Mouse (Mus musculus): ENCODE measurements at regions not wholly inside any gene's neighbourhood (a gene's known extent, or its start where the extent isn't known, plus 50 kb on each side); places are given as distances from the start of the nearest gene placed in this dataset.

GRCm38 (mm10) chr4:142388476-142388875 lies 149.3 kb upstream of the Kazn start:
- DNase-seq (ENCODE audit: low spot score): no peak

DNA sequence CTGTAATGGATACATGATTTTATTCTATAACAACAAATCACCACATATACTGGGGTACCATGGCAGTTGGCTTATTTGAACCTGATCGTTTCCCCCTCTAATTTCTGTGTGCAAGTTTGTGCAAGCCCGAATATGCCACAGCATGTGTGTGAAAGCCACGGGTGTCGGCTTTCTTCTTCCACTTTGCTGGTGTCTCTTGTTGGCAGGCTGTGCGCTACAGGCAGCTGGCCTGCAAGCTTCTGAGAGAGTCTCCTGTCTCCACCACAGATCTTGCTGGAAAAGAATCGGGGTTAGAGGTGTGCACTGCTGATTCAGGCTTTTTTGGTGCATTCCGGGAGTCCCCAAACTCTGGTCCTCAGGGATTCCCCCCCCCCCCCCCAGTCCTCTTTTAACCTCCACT lies 142.0 kb upstream of the Kazn start:
- DNase-seq (ENCODE audit: low spot score): no peak

- DNase-seq (ENCODE audit: low spot score): no peak
Observed at GRCm38 (mm10) chr4:142378452-142378851, 139.3 kb upstream of the Kazn start.

- DNase-seq (ENCODE audit: low spot score): no peak
Observed at GRCm38 (mm10) chr4:142367774-142368173, 128.6 kb upstream of the Kazn start.

DNA sequence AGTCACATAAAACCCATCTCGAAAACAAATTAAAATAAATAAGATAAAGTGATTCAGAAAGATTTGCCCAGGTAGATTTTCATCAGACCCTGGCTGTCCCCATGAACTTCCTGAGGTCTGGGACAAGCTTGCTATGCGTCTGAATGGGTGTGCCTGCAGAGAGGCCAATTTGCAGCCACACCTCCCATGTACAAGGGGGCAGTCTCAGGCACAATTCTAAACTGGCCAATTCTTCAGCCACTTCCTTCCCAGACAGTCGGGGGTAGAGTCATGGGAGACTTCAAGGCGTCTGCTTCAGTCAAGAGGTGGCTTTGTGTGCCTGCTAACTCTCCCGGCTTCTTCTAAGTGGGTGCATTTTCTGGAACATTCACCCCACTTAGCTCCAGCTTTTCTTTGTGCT lies 122.9 kb upstream of the Kazn start:
- DNase-seq (ENCODE audit: low spot score): no peak

DNA sequence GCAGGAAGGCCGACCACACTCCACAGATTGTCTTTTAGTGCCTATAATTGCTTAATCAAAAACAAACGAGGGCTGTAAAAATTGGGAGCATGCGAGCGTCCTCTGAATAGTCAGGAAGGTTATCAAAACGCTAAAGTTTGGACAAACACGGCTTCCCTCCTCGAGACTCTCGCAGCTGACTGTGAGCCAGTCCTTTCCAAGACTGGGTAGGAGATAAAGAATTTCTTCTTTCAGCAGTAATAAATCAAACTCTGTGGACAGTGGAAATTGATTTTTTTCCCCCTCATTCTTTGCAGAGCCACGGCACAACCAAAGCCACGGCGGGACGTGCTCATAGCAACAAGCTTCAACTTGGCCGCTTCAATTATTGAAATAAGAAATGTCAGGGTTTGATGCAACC lies 119.7 kb upstream of the Kazn start:
- no peak for DNase-seq (ENCODE audit: low spot score)

DNA sequence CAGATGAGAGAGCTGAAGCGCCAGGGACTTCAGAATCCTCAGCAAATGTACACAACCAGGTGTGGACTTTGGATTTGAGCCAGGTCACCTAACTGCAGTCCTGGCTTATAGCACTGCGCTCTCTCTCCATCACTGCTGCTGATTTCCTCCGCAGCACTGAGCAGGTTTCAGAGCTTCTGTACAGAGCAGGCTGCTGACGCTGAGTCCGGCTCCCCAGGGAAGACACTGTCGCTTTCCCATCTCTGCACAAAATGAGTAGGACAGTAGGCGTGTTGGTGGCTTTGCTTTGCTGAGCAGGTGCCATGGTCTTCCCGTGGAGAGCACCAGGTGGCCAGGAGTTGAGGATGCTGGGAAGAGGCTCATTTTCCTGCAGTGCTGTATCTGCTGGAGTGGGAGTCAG lies 116.2 kb upstream of the Kazn start:
- DNase-seq (ENCODE audit: low spot score): no peak

- DNase-seq (ENCODE audit: low spot score): no peak
Observed at GRCm38 (mm10) chr4:142353526-142353925, 114.3 kb upstream of the Kazn start.

GRCm38 (mm10) chr4:142351831-142352230 lies 112.6 kb upstream of the Kazn start:
- DNase-seq (ENCODE audit: low spot score): no peak

- DNase-seq (ENCODE audit: low spot score): no peak
Observed at GRCm38 (mm10) chr4:142350986-142351385, 111.8 kb upstream of the Kazn start.

- DNase-seq (ENCODE audit: low spot score): no peak
Observed at GRCm38 (mm10) chr4:142348910-142349309, 109.7 kb upstream of the Kazn start.

- DNase-seq (ENCODE audit: low spot score): no peak
Observed at GRCm38 (mm10) chr4:142342482-142343206, 103.4 kb upstream of the Kazn start.

DNA sequence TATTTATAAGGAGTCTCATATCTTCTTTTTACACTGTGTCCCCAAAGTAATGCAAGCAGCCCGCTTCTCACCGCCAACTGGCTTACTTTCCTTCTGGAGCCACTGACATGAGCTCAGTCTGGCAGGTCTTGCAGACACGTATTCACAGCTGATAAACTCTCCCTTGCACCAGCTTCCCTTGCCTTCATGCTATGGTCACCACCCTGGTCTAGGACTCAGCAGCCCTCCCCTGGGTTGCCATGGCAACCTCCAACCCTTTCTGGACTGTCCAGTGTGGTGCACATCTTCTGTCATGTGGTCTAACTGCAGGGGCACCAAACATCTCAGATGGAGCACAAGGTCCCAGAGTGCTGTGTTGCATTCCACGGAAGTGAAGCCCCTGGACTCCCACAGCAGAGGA lies 102.1 kb upstream of the Kazn start:
- DNase-seq (ENCODE audit: low spot score): no peak

DNA sequence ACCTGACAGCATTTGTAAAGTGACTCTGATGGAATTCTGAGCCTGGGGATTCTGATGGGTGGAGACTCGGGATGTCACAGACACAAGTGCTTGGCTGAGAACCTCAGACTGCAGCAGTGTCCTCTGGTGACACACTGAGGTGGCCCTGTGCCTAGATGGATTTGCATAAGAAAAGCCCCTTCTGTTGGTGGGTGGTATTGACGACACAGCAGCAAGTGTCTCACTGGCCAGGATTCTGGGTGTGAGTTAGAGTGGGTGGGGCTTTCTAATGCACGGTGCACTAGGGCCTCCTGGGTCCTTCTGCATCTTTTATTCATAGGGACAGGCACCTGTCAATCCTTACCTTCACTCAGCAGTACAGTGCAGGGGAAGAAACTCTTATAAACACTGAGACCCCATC lies 100.9 kb upstream of the Kazn start:
- DNase-seq (ENCODE audit: low spot score): no peak

DNA sequence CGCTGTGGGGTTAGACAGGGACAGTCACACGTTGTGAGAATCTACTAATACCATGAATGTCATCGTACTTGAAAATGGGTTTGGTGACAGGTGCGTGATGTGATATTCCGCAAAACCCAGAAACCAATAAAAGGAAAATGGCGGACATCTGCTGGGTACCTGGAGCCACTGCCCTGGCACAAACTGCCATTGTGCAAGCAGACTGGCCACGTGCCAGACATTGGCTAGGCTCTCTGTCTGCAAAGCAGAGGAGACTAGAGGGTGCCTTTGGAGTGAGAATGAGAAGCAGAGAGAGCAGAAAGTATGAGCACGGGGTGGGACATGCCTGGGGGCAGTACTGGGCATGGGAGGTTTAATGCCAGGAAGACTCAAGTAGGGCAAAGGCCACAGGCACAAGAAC lies 98.5 kb upstream of the Kazn start:
- DNase-seq (ENCODE audit: low spot score): no peak

DNA sequence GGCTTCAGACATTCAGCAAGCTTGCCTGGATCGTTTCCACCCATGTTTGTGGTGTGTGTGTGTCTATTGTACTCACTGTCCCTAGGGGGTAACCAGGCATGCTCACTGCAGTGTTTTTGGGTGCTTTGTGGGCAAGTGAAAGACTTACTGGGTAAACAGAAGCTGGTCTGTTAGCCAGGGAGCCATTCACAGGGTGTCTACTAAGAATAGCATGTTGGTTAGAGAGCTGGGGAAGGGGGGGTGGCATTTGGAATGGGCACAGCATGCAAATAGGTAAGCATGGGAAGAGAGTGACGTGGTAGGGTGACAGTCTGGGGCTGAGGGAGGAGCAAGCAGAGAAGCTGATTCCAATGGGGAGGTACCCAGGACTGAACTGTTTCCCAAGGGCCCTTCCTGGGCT lies 97.7 kb upstream of the Kazn start:
- DNase-seq (ENCODE audit: low spot score): no peak

DNA sequence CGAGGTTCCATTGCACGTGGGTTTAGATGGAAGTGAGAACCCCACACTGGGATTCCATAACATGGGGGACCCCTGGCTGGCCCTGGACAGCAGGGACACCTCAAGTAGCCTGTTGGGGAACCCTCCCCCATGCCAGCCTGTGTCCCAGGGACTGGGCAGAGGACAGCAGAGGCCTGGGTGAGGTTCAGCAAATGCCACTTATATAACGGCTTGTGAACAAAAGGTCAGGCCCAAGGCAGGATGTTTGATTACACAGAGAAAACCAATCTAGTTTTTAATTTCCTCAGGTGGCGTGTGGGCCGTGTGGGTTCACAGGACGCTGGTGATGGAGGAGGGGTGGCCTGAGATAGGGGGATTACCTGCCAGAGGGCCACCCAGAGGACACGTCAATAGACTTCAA lies 94.9 kb upstream of the Kazn start:
- no peak for DNase-seq (ENCODE audit: low spot score)

DNA sequence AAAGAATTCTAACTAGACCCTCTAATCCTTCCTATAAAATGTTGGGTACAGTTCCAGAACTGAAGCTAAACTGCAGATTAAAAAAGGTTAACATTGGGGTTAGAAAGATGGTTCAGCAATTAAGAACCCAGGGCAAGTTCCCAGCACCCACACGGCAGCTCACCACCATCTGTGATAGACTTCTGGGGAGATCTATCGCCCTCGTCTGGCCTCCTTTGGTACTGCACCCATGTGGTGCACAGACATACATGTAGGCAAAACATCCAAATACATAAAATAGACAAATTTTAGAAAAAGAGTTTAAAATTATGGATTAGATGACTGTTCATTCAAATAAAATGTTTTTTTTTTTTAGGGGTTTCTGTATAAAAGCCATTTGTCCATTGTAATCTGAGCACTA lies 91.4 kb upstream of the Kazn start:
- no peak for DNase-seq (ENCODE audit: low spot score)

GRCm38 (mm10) chr4:142329600-142329999 lies 90.4 kb upstream of the Kazn start:
- DNase-seq (ENCODE audit: low spot score): no peak

- DNase-seq (ENCODE audit: low spot score): no peak
Observed at GRCm38 (mm10) chr4:142326511-142326910, 87.3 kb upstream of the Kazn start.

- DNase-seq (ENCODE audit: low spot score): no peak
Observed at GRCm38 (mm10) chr4:142321209-142321863, 82.1 kb upstream of the Kazn start.

- no peak for DNase-seq (ENCODE audit: low spot score)
Observed at GRCm38 (mm10) chr4:142310282-142310681, 71.1 kb upstream of the Kazn start.

DNA sequence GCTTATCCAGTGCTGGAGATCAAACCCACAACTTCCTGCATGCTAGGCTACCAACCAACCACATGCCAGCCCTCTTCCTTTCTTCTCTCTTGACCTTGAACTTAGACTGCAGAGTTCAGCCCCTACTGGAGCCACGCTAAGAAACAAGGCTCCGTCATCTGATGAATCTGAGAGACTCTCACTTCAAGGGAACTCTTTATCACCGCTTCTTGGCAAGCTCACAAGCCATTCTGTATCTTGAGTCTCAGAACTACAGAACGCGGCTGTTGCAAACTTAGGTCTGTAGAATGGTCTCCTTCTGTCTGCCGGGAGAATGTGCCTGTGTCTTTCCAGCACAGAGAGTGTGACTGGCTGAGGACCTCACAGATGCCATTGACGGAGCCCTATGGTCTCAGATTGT lies 69.1 kb upstream of the Kazn start:
- no peak for DNase-seq (ENCODE audit: low spot score)

GRCm38 (mm10) chr4:142307321-142307720 lies 68.1 kb upstream of the Kazn start:
- DNase-seq (ENCODE audit: low spot score): no peak

Data from urinary bladder, adult 2 months (tissue).